Mouse (Mus musculus) thymus, postnatal 4 days (tissue): ENCODE results near the gene Trim3.

Source experiments
- DNase-seq: peaks from one replicate; pipeline ENCODE4 v3.0.0; 2021

Trim3 gene

GRCm38 (mm10) chr7:105555571-105555970, 77.8 kb downstream of the Trim3 start:
- DNase-seq: no peak
